37 mouse cellular contexts compared by ENCODE assay signal in the genomic region with DNA sequence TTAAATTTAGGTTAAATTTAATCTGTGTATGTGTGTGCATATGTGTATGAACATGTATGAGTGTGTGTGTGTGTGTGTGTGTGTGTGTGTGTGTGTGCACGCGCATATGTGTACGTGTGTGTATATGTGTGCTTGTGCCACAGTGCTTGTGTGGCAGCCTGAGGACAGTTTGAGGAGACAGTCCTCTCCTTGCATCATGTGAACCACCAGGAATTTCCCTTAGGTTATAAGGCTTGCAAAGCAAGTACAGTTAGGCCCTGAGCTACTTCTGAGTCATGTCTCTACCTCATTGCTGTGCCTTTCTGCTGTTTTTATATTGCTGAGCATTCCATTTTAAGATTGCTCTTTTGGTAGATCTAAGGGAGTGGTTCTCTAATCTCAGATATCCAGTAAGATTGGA. TPM values are rescaled to one million over a fixed set of nuclear protein-coding genes. Genes with fewer than 3 reads are reported as not detected.
DNase-seq lines count a peak whose midpoint lies in the region; ATAC-seq and TF ChIP-seq lines count a peak whose summit lies in the region.
"Had no signal": no experiment of that assay in that cellular context is flagged by ENCODE, and none has a peak within 500 bp of the region (broad histone marks: within the 10 kb centered on the region; RNA-seq: fewer than 3 reads in every experiment).

No protein-coding gene starts in this region.

- H3K27ac ChIP-seq in liver, adult 2 months (replicated peaks; ENCODE audit: insufficient read depth, low read depth, low read length): no peak overlapping the region
- H3K27ac ChIP-seq in liver, embryonic 12.5 days: no peak overlapping the region
- peak overlapping the region; percentile 60; the same call in 1 of the 2 replicates for H3K27ac ChIP-seq in bone marrow, adult 2 months (ENCODE audit: control insufficient read depth, insufficient read depth, low read depth, low read length, poor library complexity)
- H3K27ac ChIP-seq in liver, postnatal 0 days (ENCODE audit: low read depth): peak overlapping the region; percentile 34; the same call in 1 of the 2 replicates
- no peak overlapping the region for H3K27ac ChIP-seq in hindbrain, postnatal 0 days
- H3K27ac ChIP-seq: embryonic facial prominence, embryonic 13.5 days; forebrain, embryonic 12.5 days; heart, embryonic 10.5 days; hindbrain, embryonic 14.5 days; intestine, embryonic 15.5 days; kidney, embryonic 15.5 days; left cerebral cortex, adult 2 months; lung, embryonic 15.5 days; midbrain, embryonic 12.5 days had no signal

- no peak overlapping the region for H3K4me2 ChIP-seq in liver, embryonic 12.5 days
- peak overlapping the region; percentile 28; the same call in 1 of the 2 replicates for H3K4me2 ChIP-seq in liver, postnatal 0 days (ENCODE audit: low read depth, low read length)
- H3K4me2 ChIP-seq in hindbrain, postnatal 0 days (ENCODE audit: low read depth, low read length): no peak overlapping the region
- H3K4me2 ChIP-seq: embryonic facial prominence, embryonic 13.5 days; forebrain, embryonic 12.5 days; hindbrain, embryonic 14.5 days; intestine, embryonic 15.5 days; kidney, embryonic 15.5 days; lung, embryonic 15.5 days; midbrain, embryonic 12.5 days had no signal

- 96% methylated on average over 3 of the region's 3 CpGs for WGBS in liver, adult 2 months
- 64% methylated on average over 3 of the region's 3 CpGs for WGBS in liver, embryonic 12.5 days (ENCODE audit: insufficient replicate concordance)
- WGBS in bone marrow, adult 2 months: 49% methylated on average over 3 of the region's 3 CpGs
- 81% methylated on average over 3 of the region's 3 CpGs for WGBS in liver, postnatal 0 days (ENCODE audit: insufficient replicate concordance)
- 97% methylated on average over 3 of the region's 3 CpGs for WGBS in hindbrain, postnatal 0 days

- TF ChIP-seq EP300 in liver, postnatal 0 days (IDR thresholded peaks at IDR 0.05; ENCODE audit: low read depth): no peak

- no peak for TF ChIP-seq POLR2A in liver, adult 2 months (IDR thresholded peaks at IDR 0.05; ENCODE audit: extremely low read depth, insufficient read depth, low read length)
- no peak for TF ChIP-seq POLR2A in bone marrow, adult 2 months (IDR thresholded peaks at IDR 0.05; ENCODE audit: borderline replicate concordance, control insufficient read depth, low read depth, low read length)

- H3K4me3 ChIP-seq in liver, adult 2 months (ENCODE audit: insufficient read depth, low read depth, low read length): no peak overlapping the region; the same call in 1 of the 2 replicates
- H3K4me3 ChIP-seq in liver, embryonic 12.5 days: no peak overlapping the region
- H3K4me3 ChIP-seq in bone marrow, adult 2 months (replicated peaks; ENCODE audit: control insufficient read depth, low read depth, low read length): peak overlapping the region; percentile 72
- peak overlapping the region; percentile 19 for H3K4me3 ChIP-seq in liver, postnatal 0 days (ENCODE audit: low read depth, low read length)
- H3K4me3 ChIP-seq in hindbrain, postnatal 0 days (ENCODE audit: low read length): no peak overlapping the region
- H3K4me3 ChIP-seq: embryonic facial prominence, embryonic 13.5 days; erythroblast, embryonic 14.5 days; forebrain, embryonic 12.5 days; heart, embryonic 10.5 days; intestine, embryonic 15.5 days; kidney, embryonic 15.5 days; left cerebral cortex, adult 2 months; lung, embryonic 15.5 days; midbrain, embryonic 12.5 days had no signal

- TF ChIP-seq CTCF in liver, adult 2 months (IDR thresholded peaks at IDR 0.05; ENCODE audit: low read depth, low read length): no peak
- TF ChIP-seq CTCF in bone marrow, adult 2 months (IDR thresholded peaks at IDR 0.05; ENCODE audit: control insufficient read depth, insufficient read depth, low read length): no peak
- TF ChIP-seq CTCF in liver, postnatal 0 days (IDR thresholded peaks at IDR 0.05; ENCODE audit: low read depth): no peak
- TF ChIP-seq CTCF in hindbrain, postnatal 0 days (IDR thresholded peaks at IDR 0.05; ENCODE audit: low read depth): no peak

- no peak for ATAC-seq in liver, embryonic 12.5 days
- no peak for ATAC-seq in liver, postnatal 0 days
- ATAC-seq in hindbrain, postnatal 0 days: no peak
- ATAC-seq: intestine, embryonic 15.5 days; Patski had no signal

- H3K36me3 ChIP-seq in liver, adult 2 months (ENCODE audit: control insufficient read depth, insufficient read depth, low read length): no peaks in the 10 kb centered on the region
- no peaks in the 10 kb centered on the region for H3K36me3 ChIP-seq in liver, embryonic 12.5 days
- H3K36me3 ChIP-seq in liver, postnatal 0 days (replicated peaks; ENCODE audit: insufficient read depth, low read length): no peaks in the 10 kb centered on the region
- H3K36me3 ChIP-seq in splenic B cell, adult 2 months (ENCODE audit: control insufficient read depth, insufficient read depth, low read length, poor library complexity, severe bottlenecking): 0 out of 2 replicates have a peak, but pooled peaks cover 1% of the 10 kb centered on the region
- H3K36me3 ChIP-seq in hindbrain, postnatal 0 days (ENCODE audit: insufficient read depth, low read length): no peaks in the 10 kb centered on the region
- H3K36me3 ChIP-seq: embryonic facial prominence, embryonic 13.5 days; forebrain, embryonic 12.5 days; G1E; heart, embryonic 10.5 days; intestine, embryonic 15.5 days; kidney, embryonic 15.5 days; lung, embryonic 15.5 days; midbrain, embryonic 12.5 days had no signal

- H3K79me2 ChIP-seq in liver, adult 2 months (ENCODE audit: control insufficient read depth, insufficient read depth, low read length): no peaks in the 10 kb centered on the region

- H3K9ac ChIP-seq in liver, adult 2 months (ENCODE audit: low read depth, low read length): no peak overlapping the region
- no peak overlapping the region for H3K9ac ChIP-seq in liver, embryonic 12.5 days
- H3K9ac ChIP-seq in liver, postnatal 0 days (replicated peaks): no peak overlapping the region; the same call in 1 of the 2 replicates
- no peak overlapping the region for H3K9ac ChIP-seq in hindbrain, postnatal 0 days (replicated peaks; ENCODE audit: low read length)
- H3K9ac ChIP-seq: embryonic facial prominence, embryonic 13.5 days; forebrain, embryonic 12.5 days; hindbrain, embryonic 14.5 days; intestine, embryonic 15.5 days; kidney, embryonic 15.5 days; lung, embryonic 15.5 days; midbrain, embryonic 12.5 days had no signal

- DNase-seq in liver, adult 2 months (ENCODE audit: extremely low read depth, low read depth, low spot score): peak; percentile 7
- DNase-seq in liver, postnatal 0 days: no peak
- DNase-seq in splenic B cell, adult 2 months (ENCODE audit: low read depth, low spot score): peak; percentile 17
- DNase-seq in right cerebral cortex, postnatal 14 days: no peak
- no peak for DNase-seq in hindbrain, postnatal 0 days (ENCODE audit: low spot score)
- DNase-seq: adrenal gland, postnatal 36 days; cerebellum, adult 8-10 months; cerebellum, postnatal 36 days; embryo, embryonic 11 days; gastrocnemius, postnatal 36 days; heart, postnatal 4 days; kidney, postnatal 36 days; lung, postnatal 4 days; thymus, adult 18-20 months; thymus, postnatal 36 days had no signal

- H3K27me3 ChIP-seq in liver, adult 2 months (ENCODE audit: control insufficient read depth, insufficient read depth, low read length): no peaks in the 10 kb centered on the region
- no peaks in the 10 kb centered on the region for H3K27me3 ChIP-seq in liver, embryonic 12.5 days (replicated peaks)
- no peaks in the 10 kb centered on the region for H3K27me3 ChIP-seq in liver, postnatal 0 days (ENCODE audit: insufficient read depth, low read length)
- H3K27me3 ChIP-seq in splenic B cell, adult 2 months (ENCODE audit: control insufficient read depth, insufficient read depth, low read length, poor library complexity, severe bottlenecking): no peaks in the 10 kb centered on the region
- H3K27me3 ChIP-seq in hindbrain, postnatal 0 days (ENCODE audit: insufficient read depth, low read length): no peaks in the 10 kb centered on the region
- H3K27me3 ChIP-seq: embryonic facial prominence, embryonic 13.5 days; forebrain, embryonic 12.5 days; intestine, embryonic 15.5 days; kidney, embryonic 15.5 days; lung, embryonic 15.5 days; midbrain, embryonic 12.5 days; Patski had no signal

- no peaks in the 10 kb centered on the region for H3K4me1 ChIP-seq in liver, adult 2 months (ENCODE audit: control insufficient read depth, insufficient read depth, low read length)
- no peaks in the 10 kb centered on the region for H3K4me1 ChIP-seq in liver, embryonic 12.5 days
- H3K4me1 ChIP-seq in bone marrow, adult 2 months (ENCODE audit: control insufficient read depth, insufficient read depth, low read length): peaks cover 3% of the 10 kb centered on the region
- no peaks in the 10 kb centered on the region for H3K4me1 ChIP-seq in liver, postnatal 0 days (ENCODE audit: insufficient read depth)
- H3K4me1 ChIP-seq in hindbrain, postnatal 0 days (ENCODE audit: insufficient read depth, low read length): no peaks in the 10 kb centered on the region
- H3K4me1 ChIP-seq: embryonic facial prominence, embryonic 13.5 days; forebrain, embryonic 12.5 days; heart, embryonic 10.5 days; intestine, embryonic 15.5 days; kidney, embryonic 15.5 days; lung, embryonic 15.5 days; midbrain, embryonic 12.5 days had no signal

- 0 out of 2 replicates have a peak, but pooled peaks cover 8% of the 10 kb centered on the region for H3K9me3 ChIP-seq in liver, embryonic 12.5 days (replicated peaks)
- H3K9me3 ChIP-seq in liver, postnatal 0 days (ENCODE audit: low read length): peaks cover 2% of the 10 kb centered on the region; the same call in 1 of the 2 replicates
- H3K9me3 ChIP-seq in hindbrain, postnatal 0 days (ENCODE audit: low read length): no peaks in the 10 kb centered on the region
- H3K9me3 ChIP-seq: embryonic facial prominence, embryonic 13.5 days; forebrain, embryonic 12.5 days; heart, embryonic 10.5 days; intestine, embryonic 15.5 days; lung, embryonic 15.5 days had no signal

RNA-seq across cellular contexts. Expression of a gene that starts 8.6 kb away (rescaled TPM):
- 5.3 and 6.5 TPM in 2 replicates for total RNA-seq in liver, adult 2 months (2014; rRNA removed)
- polyA plus RNA-seq in liver, adult 2 months (2012; rRNA removed): 0.86 and 1.2 TPM in 2 replicates
- 2.7 and 3.3 TPM in 2 replicates for polyA plus RNA-seq in liver, embryonic 12.5 days (2016; fragmentation: Nextera tagmentation; extraction: Ambion mirVana)
- polyA plus RNA-seq in bone marrow, adult 2 months (2011; ENCODE audit: insufficient read depth, insufficient read length, low replicate concordance, missing spikeins): 45.9 and 106 TPM in 2 replicates
- 14.2 and 14.6 TPM in 2 replicates for polyA plus RNA-seq in liver, postnatal 0 days (2015; fragmentation: Nextera tagmentation; extraction: Ambion mirVana)
- not detected in 2 replicates for total RNA-seq in hindbrain, postnatal 0 days (2014; rRNA removed)
- 0.33 and 0.52 TPM in 2 replicates for polyA plus RNA-seq in hindbrain, postnatal 0 days (2015; fragmentation: Nextera tagmentation; extraction: Ambion mirVana)
- total RNA-seq: layer of hippocampus, postnatal 10 days had no signal
- polyA plus RNA-seq: erythroblast, embryonic 14.5 days; G1E had no signal

RNA-seq across cellular contexts. Expression of a gene that starts 19.5 kb away (rescaled TPM):
- total RNA-seq in liver, adult 2 months (2014; rRNA removed): not detected in 2 replicates
- polyA plus RNA-seq in liver, adult 2 months (2012; rRNA removed): not detected in 2 replicates
- polyA plus RNA-seq in liver, embryonic 12.5 days (2016; fragmentation: Nextera tagmentation; extraction: Ambion mirVana): not detected in 2 replicates
- not detected in 2 replicates for polyA plus RNA-seq in bone marrow, adult 2 months (2011; ENCODE audit: insufficient read depth, insufficient read length, low replicate concordance, missing spikeins)
- polyA plus RNA-seq in liver, postnatal 0 days (2015; fragmentation: Nextera tagmentation; extraction: Ambion mirVana): not detected in 2 replicates
- total RNA-seq in hindbrain, postnatal 0 days (2014; rRNA removed): not detected in 2 replicates
- not detected in 2 replicates for polyA plus RNA-seq in hindbrain, postnatal 0 days (2015; fragmentation: Nextera tagmentation; extraction: Ambion mirVana)
- total RNA-seq: adrenal gland, adult 18-20 months; adrenal gland, postnatal 36 days; G1E; gastrocnemius, adult 18-20 months; gastrocnemius, postnatal 36 days; heart, postnatal 4 days; layer of hippocampus, postnatal 10 days; left cerebral cortex, adult 2 months; left cerebral cortex, postnatal 36 days had no signal
- polyA plus RNA-seq: erythroblast, embryonic 14.5 days; forebrain, embryonic 12.5 days; G1E; heart, embryonic 10.5 days; heart, embryonic 16.5 days; intestine, embryonic 15.5 days; kidney, embryonic 15.5 days; limb, embryonic 14.5 days; lung, embryonic 15.5 days; midbrain, embryonic 12.5 days; neural tube, embryonic 11.5 days; Patski; stomach, embryonic 16.5 days had no signal

RNA-seq across cellular contexts. Expression of a gene that starts 34.6 kb away (rescaled TPM):
- total RNA-seq in liver, adult 2 months (2014; rRNA removed): not detected in 2 replicates
- not detected in 2 replicates for polyA plus RNA-seq in liver, adult 2 months (2012; rRNA removed)
- not detected in 2 replicates for polyA plus RNA-seq in liver, embryonic 12.5 days (2016; fragmentation: Nextera tagmentation; extraction: Ambion mirVana)
- not detected in 2 replicates for polyA plus RNA-seq in bone marrow, adult 2 months (2011; ENCODE audit: insufficient read depth, insufficient read length, low replicate concordance, missing spikeins)
- polyA plus RNA-seq in liver, postnatal 0 days (2015; fragmentation: Nextera tagmentation; extraction: Ambion mirVana): 0.11 TPM in 1 of 2 replicates, not detected in the other
- total RNA-seq in hindbrain, postnatal 0 days (2014; rRNA removed): 0.29 and 0.42 TPM in 2 replicates
- polyA plus RNA-seq in hindbrain, postnatal 0 days (2015; fragmentation: Nextera tagmentation; extraction: Ambion mirVana): 0.49 TPM in 2 replicates
- total RNA-seq: adrenal gland, postnatal 36 days; gastrocnemius, adult 18-20 months; gastrocnemius, postnatal 36 days; layer of hippocampus, postnatal 10 days; left cerebral cortex, adult 2 months; left cerebral cortex, postnatal 36 days had no signal
- polyA plus RNA-seq: embryonic facial prominence, embryonic 13.5 days; erythroblast, embryonic 14.5 days; forebrain, embryonic 12.5 days; G1E; intestine, embryonic 15.5 days; kidney, embryonic 15.5 days; midbrain, embryonic 12.5 days; neural tube, embryonic 11.5 days; Patski; stomach, embryonic 16.5 days had no signal

RNA-seq across cellular contexts. Expression of a gene that starts 46.0 kb away (rescaled TPM):
- total RNA-seq in liver, adult 2 months (2014; rRNA removed): 23.2 and 24.2 TPM in 2 replicates
- 1.7 and 3.7 TPM in 2 replicates for polyA plus RNA-seq in liver, adult 2 months (2012; rRNA removed)
- 31.9 and 32.7 TPM in 2 replicates for polyA plus RNA-seq in liver, embryonic 12.5 days (2016; fragmentation: Nextera tagmentation; extraction: Ambion mirVana)
- 62.2 and 127 TPM in 2 replicates for polyA plus RNA-seq in bone marrow, adult 2 months (2011; ENCODE audit: insufficient read depth, insufficient read length, low replicate concordance, missing spikeins)
- polyA plus RNA-seq in liver, postnatal 0 days (2015; fragmentation: Nextera tagmentation; extraction: Ambion mirVana): 53.8 and 56.0 TPM in 2 replicates
- total RNA-seq in hindbrain, postnatal 0 days (2014; rRNA removed): under 0.01 TPM in 1 of 2 replicates, not detected in the other
- 0.38 and 0.47 TPM in 2 replicates for polyA plus RNA-seq in hindbrain, postnatal 0 days (2015; fragmentation: Nextera tagmentation; extraction: Ambion mirVana)
- total RNA-seq: gastrocnemius, adult 18-20 months; gastrocnemius, postnatal 36 days; left cerebral cortex, adult 2 months had no signal
- polyA plus RNA-seq: erythroblast, embryonic 14.5 days; G1E; Patski had no signal

RNA-seq across cellular contexts. Expression of a gene that starts 57.6 kb away (rescaled TPM):
- total RNA-seq in liver, adult 2 months (2014; rRNA removed): 2.8 and 2.9 TPM in 2 replicates
- polyA plus RNA-seq in liver, adult 2 months (2012; rRNA removed): 0.44 and 0.86 TPM in 2 replicates
- 0.29 and 0.39 TPM in 2 replicates for polyA plus RNA-seq in liver, embryonic 12.5 days (2016; fragmentation: Nextera tagmentation; extraction: Ambion mirVana)
- 3.7 and 19.0 TPM in 2 replicates for polyA plus RNA-seq in bone marrow, adult 2 months (2011; ENCODE audit: insufficient read depth, insufficient read length, low replicate concordance, missing spikeins)
- 0.56 and 0.92 TPM in 2 replicates for polyA plus RNA-seq in liver, postnatal 0 days (2015; fragmentation: Nextera tagmentation; extraction: Ambion mirVana)
- not detected in 2 replicates for total RNA-seq in hindbrain, postnatal 0 days (2014; rRNA removed)
- 0.04 and 0.14 TPM in 2 replicates for polyA plus RNA-seq in hindbrain, postnatal 0 days (2015; fragmentation: Nextera tagmentation; extraction: Ambion mirVana)
- total RNA-seq: gastrocnemius, adult 18-20 months; gastrocnemius, postnatal 36 days; heart, postnatal 4 days; layer of hippocampus, postnatal 10 days; left cerebral cortex, adult 2 months; left cerebral cortex, postnatal 36 days had no signal
- polyA plus RNA-seq: erythroblast, embryonic 14.5 days; G1E; Patski had no signal

Comparison
In these comparisons a context has a peak if more than half of its experiments do, and no peak if none do; other contexts are left out.
1. DNase-seq: peak in liver, adult 2 months (single experiment) and splenic B cell, adult 2 months (single experiment); none in liver, postnatal 0 days (single experiment), right cerebral cortex, postnatal 14 days (single experiment) and hindbrain, postnatal 0 days (single experiment).
2. H3K27ac ChIP-seq: peak in bone marrow, adult 2 months (single experiment) and liver, postnatal 0 days (single experiment); none in liver, adult 2 months (single experiment), liver, embryonic 12.5 days (single experiment) and hindbrain, postnatal 0 days (single experiment).
3. H3K4me3 ChIP-seq: peak in bone marrow, adult 2 months (single experiment) and liver, postnatal 0 days (single experiment); none in liver, adult 2 months (single experiment), liver, embryonic 12.5 days (single experiment) and hindbrain, postnatal 0 days (single experiment).